Mouse (Mus musculus): ENCODE measurements around the gene Myo9b. TPM values are rescaled to one million over a fixed set of nuclear protein-coding genes. Genes with fewer than 3 reads are reported as not detected.
"Not testable (repeated sequence)": the region's sequence is repeated elsewhere in the genome, so short reads cannot be mapped to it uniquely, and the experiment has no call there.

Gene Myo9b
- total RNA-seq, 2 experiments from 2014 or later: 32.9 to 36.4 TPM

GRCm38 (mm10) chr8:71297439-71297838 lies 24.9 kb downstream of the Myo9b start:
- DNase-seq: no peak

DNA sequence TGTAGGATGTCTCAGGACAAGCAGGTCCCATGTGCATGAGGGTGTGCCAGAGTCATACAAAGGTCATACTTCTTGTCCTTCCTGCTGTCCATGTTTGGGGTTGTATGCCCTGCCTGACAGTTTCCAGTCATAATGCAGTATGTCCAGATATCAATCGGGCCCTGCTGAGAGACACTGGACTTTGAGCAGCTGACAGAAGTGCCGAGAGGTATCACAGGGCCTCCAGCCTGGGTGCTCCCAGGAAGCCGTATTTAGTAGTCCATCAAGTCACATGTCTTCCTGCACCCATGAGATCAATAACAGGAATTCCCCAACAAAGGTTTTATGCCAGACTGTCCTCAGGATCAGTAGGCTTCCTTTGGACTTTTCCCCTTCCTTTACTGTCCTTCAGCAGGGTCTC lies 27.2 kb downstream of the Myo9b start:
- DNase-seq: no peak

DNA sequence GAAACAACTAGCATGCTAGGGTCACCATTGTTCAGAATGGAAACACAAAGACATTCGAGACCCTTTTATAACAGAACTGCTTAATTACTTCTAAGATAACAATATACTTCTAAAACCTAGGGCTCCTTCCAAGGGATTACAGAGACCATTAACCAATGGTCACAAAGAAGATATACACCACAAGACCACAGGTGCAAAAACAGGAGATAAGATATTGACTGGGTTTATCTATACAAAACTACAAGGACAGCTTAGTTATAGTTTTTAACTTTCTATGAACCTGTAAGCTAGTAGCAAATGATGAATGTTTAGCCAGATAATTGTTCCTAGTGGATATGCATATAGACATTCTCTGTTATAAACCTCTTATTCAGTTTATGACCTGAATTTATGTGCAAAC lies 30.3 kb downstream of the Myo9b start:
- no peak for DNase-seq

GRCm38 (mm10) chr8:71303632-71304031 lies 31.1 kb downstream of the Myo9b start:
- DNase-seq: no peak

GRCm38 (mm10) chr8:71305988-71306387 lies 33.5 kb downstream of the Myo9b start:
- no peak for DNase-seq

- DNase-seq: no peak
Measured at GRCm38 (mm10) chr8:71307371-71307770, 34.9 kb downstream of the Myo9b start.

DNA sequence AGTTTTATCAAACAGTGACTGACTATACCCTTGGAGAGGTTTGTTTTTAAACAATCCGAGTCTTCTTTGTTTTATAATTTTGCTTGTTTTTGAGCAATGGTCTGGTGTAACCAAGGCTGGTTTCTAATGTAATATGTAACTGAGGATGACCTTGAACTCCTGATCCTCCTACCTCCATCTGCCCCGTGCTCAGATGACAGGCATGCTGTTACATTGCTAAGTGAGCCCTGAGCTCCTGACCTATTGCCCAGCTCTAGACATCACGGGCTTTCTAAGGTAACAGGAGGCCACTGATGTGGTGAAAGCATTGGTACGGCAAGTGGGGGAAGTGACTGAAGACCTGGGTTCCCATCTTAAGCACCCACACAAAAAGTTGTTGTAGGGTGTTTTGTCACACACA lies 35.4 kb downstream of the Myo9b start:
- no peak for DNase-seq

DNA sequence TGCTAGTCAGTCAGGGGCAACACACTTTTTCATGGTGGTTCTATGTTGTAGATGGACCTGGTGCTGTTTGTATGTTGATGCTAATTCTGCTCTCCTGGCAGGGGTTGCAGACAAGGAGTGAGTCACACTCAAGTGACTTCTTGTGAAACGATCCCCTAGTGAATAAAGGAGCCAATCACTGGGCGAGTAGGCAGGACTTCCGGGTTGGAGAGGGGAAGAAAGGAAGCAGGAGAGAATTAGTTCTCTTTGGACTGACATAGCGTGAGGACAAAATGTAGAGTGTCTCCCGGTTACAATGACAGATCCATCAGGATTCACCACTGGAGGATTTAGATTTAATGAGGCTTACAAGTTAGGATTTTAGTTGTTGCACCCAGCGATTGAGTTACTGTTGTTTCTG lies 37.9 kb downstream of the Myo9b start:
- DNase-seq: no peak

DNA sequence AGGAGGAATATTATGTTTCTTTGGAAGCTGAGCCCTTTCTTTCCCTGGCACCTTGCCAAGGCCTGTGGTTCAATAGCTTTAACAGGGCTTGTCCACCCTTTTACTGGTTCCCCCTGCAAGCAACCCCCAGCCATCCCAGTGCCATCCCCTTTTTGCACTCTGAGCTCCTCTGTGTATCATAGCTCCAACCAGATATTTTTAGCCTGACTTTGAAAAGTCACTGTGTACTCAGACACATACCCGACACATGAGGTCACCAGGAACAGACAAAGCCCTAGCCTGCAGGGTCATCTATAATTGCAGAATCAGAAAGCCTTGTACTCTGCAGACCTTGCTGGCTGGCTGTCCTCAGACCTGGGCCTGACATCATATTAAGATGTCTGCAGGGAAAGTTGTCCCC lies 40.2 kb downstream of the Myo9b start:
- DNase-seq: no peak

GRCm38 (mm10) chr8:71313951-71314350 lies 41.4 kb downstream of the Myo9b start:
- no peak for DNase-seq

- DNase-seq: no peak
Measured at GRCm38 (mm10) chr8:71315972-71316371, 43.5 kb downstream of the Myo9b start.

DNA sequence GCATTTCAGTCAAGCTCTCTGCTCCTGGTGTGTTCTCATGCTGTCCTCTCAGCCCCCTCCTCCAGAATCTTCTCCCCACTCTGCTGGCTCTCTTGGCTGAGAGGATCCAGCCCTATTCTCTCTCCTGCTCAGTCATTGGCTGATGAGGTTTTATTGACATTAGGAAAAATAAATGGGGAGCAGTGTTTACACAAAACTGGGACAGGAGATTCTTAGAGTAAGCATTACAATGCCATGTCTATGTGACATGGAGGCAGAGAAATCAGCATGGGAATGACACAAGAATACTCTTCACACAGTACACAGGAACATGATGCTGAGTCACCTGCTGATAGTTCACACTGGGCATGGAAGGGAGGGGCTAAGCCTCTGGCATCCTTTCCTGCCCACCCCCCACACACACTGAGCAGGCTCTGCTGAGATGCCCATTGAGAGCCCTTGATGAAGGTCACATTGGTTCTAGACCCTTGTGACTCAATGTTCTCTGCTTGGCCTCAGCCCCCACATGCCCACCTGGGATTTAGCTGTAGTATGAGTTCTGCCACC lies 44.0 kb downstream of the Myo9b start:
- no peak for DNase-seq

GRCm38 (mm10) chr8:71318610-71319009 lies 46.1 kb downstream of the Myo9b start:
- not testable (repeated sequence) for DNase-seq

GRCm38 (mm10) chr8:71319760-71320159 lies 47.2 kb downstream of the Myo9b start:
- not testable (repeated sequence) for DNase-seq

- DNase-seq: no peak
Measured at GRCm38 (mm10) chr8:71322939-71323338, 50.4 kb downstream of the Myo9b start.

GRCm38 (mm10) chr8:71324848-71325247 lies 52.3 kb downstream of the Myo9b start:
- DNase-seq: no peak

- not testable (repeated sequence) for DNase-seq
Measured at GRCm38 (mm10) chr8:71337834-71338233, 65.3 kb downstream of the Myo9b start.

DNA sequence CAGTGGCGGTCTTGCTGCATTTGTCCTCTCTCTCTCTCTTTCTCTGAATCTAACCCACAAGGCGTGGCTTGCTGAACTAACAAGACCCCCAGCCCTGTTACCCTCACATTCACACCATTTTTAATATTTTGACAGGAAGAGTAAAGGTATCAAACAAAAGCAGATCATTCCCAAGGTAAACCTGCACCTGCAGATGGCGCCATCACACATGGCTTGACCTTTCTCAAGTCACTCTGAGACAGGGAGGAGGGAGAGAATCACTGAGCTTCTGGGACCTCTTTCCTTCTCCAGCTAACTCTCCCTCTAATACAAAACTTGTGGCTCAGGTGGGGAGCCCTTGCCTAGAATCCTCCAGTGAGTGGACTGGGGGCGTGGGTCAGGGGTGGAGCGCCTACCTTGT lies 68.1 kb downstream of the Myo9b start:
- DNase-seq: no peak

DNA sequence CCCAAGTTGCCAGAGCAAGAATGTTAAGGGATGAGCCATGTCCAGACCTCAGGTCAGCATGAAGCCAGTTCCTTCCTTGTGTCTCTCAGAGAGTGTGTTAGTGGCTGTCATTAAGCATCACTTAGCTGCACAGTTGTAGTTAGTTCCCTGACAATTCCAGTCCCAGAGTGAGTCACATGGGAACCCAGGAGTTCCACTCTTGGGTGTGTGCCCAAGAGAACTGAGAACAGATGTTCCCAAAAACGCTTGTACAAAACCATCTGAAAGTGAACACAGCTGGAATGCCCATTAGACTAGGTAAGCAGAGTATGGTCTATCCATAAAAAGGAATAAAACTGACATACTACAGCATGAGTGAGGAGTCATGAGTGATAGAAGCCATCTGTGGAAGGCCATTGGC lies 74.1 kb downstream of the Myo9b start:
- no peak for DNase-seq

- no peak for DNase-seq
Measured at GRCm38 (mm10) chr8:71351117-71351516, 78.6 kb downstream of the Myo9b start.

GRCm38 (mm10) chr8:71351520-71351919 lies 79.0 kb downstream of the Myo9b start:
- no peak for DNase-seq

DNA sequence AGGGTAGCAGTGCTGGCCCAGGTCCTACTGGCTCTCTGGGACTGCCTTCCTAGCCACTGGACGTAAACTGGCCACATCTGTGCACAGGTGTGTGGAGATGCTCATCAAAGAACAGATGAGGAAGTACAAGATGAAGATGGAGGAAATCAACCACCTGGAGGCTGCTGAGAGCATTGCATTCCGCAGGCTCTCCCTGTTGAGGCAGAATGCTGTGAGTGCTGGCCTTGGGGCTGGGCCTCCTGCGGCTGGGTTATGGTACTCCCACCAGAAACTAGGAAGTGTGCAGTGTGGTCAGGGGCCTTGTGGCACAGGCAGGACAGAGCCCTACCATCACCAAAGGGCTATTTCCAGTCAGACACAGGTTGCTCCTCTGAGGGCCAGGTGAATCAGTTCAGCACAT lies 85.5 kb downstream of the Myo9b start:
- DNase-seq: no peak

- DNase-seq: peak; percentile 93 to 94
Measured at GRCm38 (mm10) chr8:71366771-71367528, 94.4 kb downstream of the Myo9b start, which contains the start of gene Use1. Gene Use1, plus strand, starts transcription at chr8:71366848.

- DNase-seq: no peak
Measured at GRCm38 (mm10) chr8:71367529-71368176, 95.1 kb downstream of the Myo9b start.

Data from layer of hippocampus, postnatal 36 days (tissue).